Mouse (Mus musculus) fibroblast of lung, adult 2 months (primary cell): Measurements from ENCODE around the gene Rbbp6.

Source experiments
- DNase-seq: peaks from one replicate; pipeline ENCODE4 v3.0.0-alpha.2; 2011; ENCODE audit warnings: low read depth

The Rbbp6 gene

GRCm38 (mm10) chr7:122965386-122965785 is at the start of gene Rbbp6:
TSS of gene Rbbp6 (plus strand) at chr7:122965686.
- no peak for DNase-seq

GRCm38 (mm10) chr7:122919728-122920582 is 45.5 kb upstream of the Rbbp6 start:
- DNase-seq: peak; percentile 44

GRCm38 (mm10) chr7:122921537-122921936 is 43.9 kb upstream of the Rbbp6 start:
- DNase-seq: no peak

- no peak for DNase-seq
These were observed 41.2 kb upstream of the Rbbp6 start for GRCm38 (mm10) chr7:122924256-122924655.

- DNase-seq: no peak
These were observed 35.0 kb upstream of the Rbbp6 start for GRCm38 (mm10) chr7:122930494-122930893.

GRCm38 (mm10) chr7:122932171-122932570 is 33.3 kb upstream of the Rbbp6 start:
- DNase-seq: no peak

- no peak for DNase-seq
These were observed 28.9 kb upstream of the Rbbp6 start for GRCm38 (mm10) chr7:122936626-122937025.

- no peak for DNase-seq
These were observed 27.3 kb upstream of the Rbbp6 start for GRCm38 (mm10) chr7:122938197-122938596.

GRCm38 (mm10) chr7:122939181-122939580 is 26.3 kb upstream of the Rbbp6 start:
- no peak for DNase-seq

GRCm38 (mm10) chr7:122940371-122941075 is 25.0 kb upstream of the Rbbp6 start:
- no peak for DNase-seq

GRCm38 (mm10) chr7:122942111-122942510 is 23.4 kb upstream of the Rbbp6 start:
- no peak for DNase-seq

GRCm38 (mm10) chr7:122945149-122945548 is 20.3 kb upstream of the Rbbp6 start:
- DNase-seq: peak; percentile 58

GRCm38 (mm10) chr7:122949268-122949667 is 16.2 kb upstream of the Rbbp6 start:
- no peak for DNase-seq

GRCm38 (mm10) chr7:122951464-122951863 is 14.0 kb upstream of the Rbbp6 start:
- no peak for DNase-seq

- DNase-seq: no peak
These were observed 13.4 kb upstream of the Rbbp6 start for GRCm38 (mm10) chr7:122952066-122952465.

- no peak for DNase-seq
These were observed 10.8 kb upstream of the Rbbp6 start for GRCm38 (mm10) chr7:122954451-122955225.

- peak; percentile 36 for DNase-seq
These were observed 10.1 kb upstream of the Rbbp6 start for GRCm38 (mm10) chr7:122955226-122955955.

- no peak for DNase-seq
These were observed 3.3 kb downstream of the Rbbp6 start for GRCm38 (mm10) chr7:122968751-122969150.

GRCm38 (mm10) chr7:122969231-122970032 is 3.9 kb downstream of the Rbbp6 start:
- DNase-seq: peak; percentile 78

GRCm38 (mm10) chr7:122970119-122970781 is 4.8 kb downstream of the Rbbp6 start:
- no peak for DNase-seq
